Mouse (Mus musculus) E14TG2a.4 (cell line): ENCODE results near the gene Ttc13.

ENCODE experiments used
- CTCF ChIP-seq: conservative IDR thresholded peaks from 2 replicates; pipeline ENCODE4 v1.5.1; 2014; ENCODE audit warnings: low read length
- NANOG ChIP-seq: IDR thresholded peaks from 2 replicates; pipeline ENCODE4 v1.6.1; 2014; ENCODE audit warnings: borderline replicate concordance, low read length, mixed read lengths
- POU5F1 ChIP-seq: IDR thresholded peaks from 2 replicates; pipeline ENCODE4 v1.6.1; 2014; ENCODE audit warnings: low read length, borderline replicate concordance

DNA sequence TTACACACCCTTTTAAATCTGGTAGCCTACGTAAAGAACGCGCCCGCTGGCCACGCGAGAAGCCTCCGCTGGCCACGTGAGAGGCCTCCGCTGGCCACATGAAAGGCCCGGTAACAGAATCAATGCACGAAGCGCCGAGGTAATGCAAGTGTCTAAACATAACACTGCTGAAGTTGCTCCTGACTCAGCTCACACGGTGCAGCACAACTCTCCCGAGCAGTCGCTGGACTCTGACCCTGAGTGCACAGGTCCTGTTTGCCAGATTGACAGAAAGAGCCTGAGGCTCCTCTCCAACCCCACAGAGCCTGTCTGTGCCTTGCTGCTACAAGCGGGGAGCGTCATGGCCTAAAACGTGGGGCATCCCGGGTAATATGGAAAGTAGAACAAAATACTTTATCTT is 70.0 kb downstream of the Ttc13 start:
- TF ChIP-seq CTCF (no peak), NANOG (no peak), POU5F1 (no peak)
